Mouse (Mus musculus): ENCODE results near the gene Shank2. TPM values are rescaled to one million over a fixed set of nuclear protein-coding genes. Genes with fewer than 3 reads are reported as not detected.

The Shank2 gene
- polyA plus RNA-seq (2012; rRNA removed; ENCODE audit: low replicate concordance): 0.59 and 0.98 TPM in 2 replicates

DNA sequence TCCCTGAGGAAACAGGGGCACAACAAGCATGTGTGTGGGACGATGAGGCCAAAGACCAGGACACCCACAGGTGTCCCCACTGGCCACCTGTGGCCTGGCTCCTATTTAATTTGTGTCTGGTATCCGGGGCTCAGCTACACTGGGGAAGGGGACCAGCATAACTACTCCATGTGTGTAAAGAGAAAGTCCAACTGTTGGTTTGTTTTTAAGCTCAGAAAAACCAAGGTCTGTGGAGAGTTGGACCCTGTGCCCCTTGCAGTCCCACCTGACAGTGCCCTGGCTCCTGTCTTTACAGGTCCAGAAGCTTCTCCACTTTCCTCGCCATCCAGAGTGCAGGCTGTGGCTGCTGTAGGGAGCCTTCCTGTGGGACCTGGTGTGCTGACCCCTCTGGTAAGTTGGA lies at the start of gene Shank2:
Gene Shank2 (plus strand): TSS at position 301 of the 400 bp plus-strand sequence.

DNA sequence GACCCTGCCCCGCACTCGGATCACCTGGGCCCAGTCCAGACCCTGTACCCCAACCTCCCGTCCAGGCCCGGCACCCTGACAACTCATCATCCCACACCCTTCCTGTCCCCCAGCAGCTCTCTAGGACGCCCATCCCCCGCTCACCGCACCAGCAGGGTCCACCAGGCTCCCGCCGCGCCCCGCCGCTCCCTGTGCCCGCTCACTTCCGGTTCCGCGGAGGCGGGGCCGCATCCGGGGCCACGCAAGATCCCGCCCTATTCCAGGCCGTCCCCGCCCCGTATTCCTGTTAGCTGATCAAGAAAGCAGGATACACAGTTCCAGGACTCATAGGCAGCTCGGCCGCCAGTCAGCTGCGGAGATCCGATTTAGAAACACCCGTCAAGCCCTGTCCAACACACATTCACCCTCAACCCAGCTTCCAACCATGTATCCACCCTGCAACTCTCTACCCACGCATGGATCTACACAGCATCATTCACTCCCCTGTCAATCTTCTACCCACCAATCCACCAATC lies 468.9 kb downstream of the Shank2 start, which contains the start of gene Cttn:
Gene Cttn (minus strand): TSS at position 465 of the 515 bp plus-strand sequence.

Other genes starting within 250 kb of the Shank2 start
- gene Osbpl5, start 244.9 kb upstream of the Shank2 start, polyA plus RNA-seq (2012; rRNA removed; ENCODE audit: low replicate concordance): 53.3 and 62.2 TPM in 2 replicates
- 8.0 and 20.9 TPM in 2 replicates for gene Mrgprg, start 234.9 kb upstream of the Shank2 start, polyA plus RNA-seq (2012; rRNA removed; ENCODE audit: low replicate concordance)
- gene Mrgpre, start 217.4 kb upstream of the Shank2 start, polyA plus RNA-seq (2012; rRNA removed; ENCODE audit: low replicate concordance): 3.9 and 6.4 TPM in 2 replicates
- gene Nadsyn1, start 179.1 kb upstream of the Shank2 start, polyA plus RNA-seq (2012; rRNA removed; ENCODE audit: low replicate concordance): 12.9 and 14.7 TPM in 2 replicates
- 93.1 and 118 TPM in 2 replicates for gene Dhcr7, start 178.8 kb upstream of the Shank2 start, polyA plus RNA-seq (2012; rRNA removed; ENCODE audit: low replicate concordance)
- not detected in 2 replicates for gene Gm498, start 135.1 kb upstream of the Shank2 start, polyA plus RNA-seq (2012; rRNA removed; ENCODE audit: low replicate concordance)

All from mammary gland, adult 2 months (tissue).